Mouse (Mus musculus): ENCODE data around the gene Slc3a1. TPM values are rescaled to one million over a fixed set of nuclear protein-coding genes. Genes with fewer than 3 reads are reported as not detected.

Slc3a1 gene
- polyA plus RNA-seq, 1 experiment = 289 TPM

DNA sequence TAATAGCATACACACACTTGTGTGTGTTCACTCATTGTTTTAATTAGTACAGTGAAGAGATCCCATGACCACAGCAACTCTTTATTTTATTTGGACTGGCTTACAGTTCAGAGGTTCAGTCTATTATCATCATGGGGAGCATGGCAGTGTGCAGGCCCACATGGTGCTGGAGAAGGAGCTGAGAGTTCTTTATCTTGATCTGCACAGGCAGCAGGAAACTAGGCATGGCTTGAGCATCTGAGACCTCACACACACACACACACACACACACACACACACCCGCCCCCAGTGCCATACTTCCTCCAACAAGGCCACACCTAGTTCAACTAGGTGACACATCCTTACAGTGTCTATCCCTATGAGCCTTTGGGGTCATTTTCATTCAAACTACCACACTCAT is 30.5 kb upstream of the Slc3a1 start:
- no peak overlapping the region for H3K27ac ChIP-seq (ENCODE audit: insufficient read depth, low read depth, low read length)
- H3K4me1 ChIP-seq (ENCODE audit: control insufficient read depth, insufficient read depth, low read length) = peaks cover 5% of the 10 kb centered on the region; the same call in 1 of the 2 replicates
- no peak overlapping the region for H3K4me3 ChIP-seq (ENCODE audit: insufficient read depth, low read depth, low read length)
- TF ChIP-seq CTCF (conservative IDR thresholded peaks at IDR 0.05; ENCODE audit: insufficient read depth, insufficient read length, low read depth, low read length) = no peak
- 57% methylated on average over 1 of the region's 1 CpGs for WGBS
- H3K27me3 ChIP-seq (replicated peaks; ENCODE audit: control insufficient read depth, insufficient read depth, low read length) = no peaks in the 10 kb centered on the region
- no peak for DNase-seq
- H3K36me3 ChIP-seq (ENCODE audit: control insufficient read depth, insufficient read depth, low read length) = peaks cover 2% of the 10 kb centered on the region; the same call in 1 of the 2 replicates

- 71% methylated on average over 10 of the region's 10 CpGs for WGBS
- H3K27ac ChIP-seq (ENCODE audit: insufficient read depth, low read depth, low read length) = no peak overlapping the region
- H3K4me1 ChIP-seq (ENCODE audit: control insufficient read depth, insufficient read depth, low read length) = peaks cover 5% of the 10 kb centered on the region; the same call in 1 of the 2 replicates
- no peaks in the 10 kb centered on the region for H3K27me3 ChIP-seq (replicated peaks; ENCODE audit: control insufficient read depth, insufficient read depth, low read length)
- H3K4me3 ChIP-seq (ENCODE audit: insufficient read depth, low read depth, low read length) = no peak overlapping the region
- no peak for DNase-seq
- no peak for TF ChIP-seq CTCF (conservative IDR thresholded peaks at IDR 0.05; ENCODE audit: insufficient read depth, insufficient read length, low read depth, low read length)
- no peak for TF ChIP-seq POLR2A (IDR thresholded peaks at IDR 0.05; ENCODE audit: low read depth, low read length)
- H3K36me3 ChIP-seq (ENCODE audit: control insufficient read depth, insufficient read depth, low read length) = peaks cover 2% of the 10 kb centered on the region; the same call in 1 of the 2 replicates
Observed at GRCm38 (mm10) chr17:84999636-85000035, 28.5 kb upstream of the Slc3a1 start.

DNA sequence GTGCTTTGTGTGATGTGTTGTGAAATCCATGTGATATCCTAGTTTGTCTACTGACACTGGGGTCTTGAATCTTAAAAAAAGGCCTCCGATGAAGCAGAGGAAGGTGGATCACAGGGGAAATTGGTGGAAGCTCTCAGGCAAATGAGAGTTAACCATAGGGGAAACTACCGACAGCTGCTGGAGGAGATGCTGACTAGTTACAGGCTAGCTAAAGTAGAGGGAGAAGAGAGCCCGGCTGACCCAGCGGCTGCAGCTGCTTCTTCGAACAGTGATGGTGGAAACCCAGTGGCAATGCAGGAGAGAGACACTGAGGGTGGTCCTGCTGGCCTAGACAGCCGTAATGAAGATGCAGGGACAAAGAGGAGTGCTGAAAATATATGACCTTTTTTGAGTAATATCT is 14.7 kb upstream of the Slc3a1 start:
- DNase-seq = no peak
- Histone ChIP-seq H3K4me1 (ENCODE audit: control insufficient read depth, insufficient read depth, low read length) (no peaks in the 10 kb centered on the region), H3K27me3 (replicated peaks; ENCODE audit: control insufficient read depth, insufficient read depth, low read length) (no peaks in the 10 kb centered on the region), H3K27ac (ENCODE audit: insufficient read depth, low read depth, low read length) (no peak overlapping the region), H3K4me3 (ENCODE audit: insufficient read depth, low read depth, low read length) (no peak overlapping the region), H3K36me3 (ENCODE audit: control insufficient read depth, insufficient read depth, low read length) (peaks cover 4% of the 10 kb centered on the region; the same call in 1 of the 2 replicates)
- WGBS = 86% methylated on average over 6 of the region's 6 CpGs
- no peak for TF ChIP-seq CTCF (conservative IDR thresholded peaks at IDR 0.05; ENCODE audit: insufficient read depth, insufficient read length, low read depth, low read length)
- TF ChIP-seq POLR2A (IDR thresholded peaks at IDR 0.05; ENCODE audit: low read depth, low read length) = no peak

DNA sequence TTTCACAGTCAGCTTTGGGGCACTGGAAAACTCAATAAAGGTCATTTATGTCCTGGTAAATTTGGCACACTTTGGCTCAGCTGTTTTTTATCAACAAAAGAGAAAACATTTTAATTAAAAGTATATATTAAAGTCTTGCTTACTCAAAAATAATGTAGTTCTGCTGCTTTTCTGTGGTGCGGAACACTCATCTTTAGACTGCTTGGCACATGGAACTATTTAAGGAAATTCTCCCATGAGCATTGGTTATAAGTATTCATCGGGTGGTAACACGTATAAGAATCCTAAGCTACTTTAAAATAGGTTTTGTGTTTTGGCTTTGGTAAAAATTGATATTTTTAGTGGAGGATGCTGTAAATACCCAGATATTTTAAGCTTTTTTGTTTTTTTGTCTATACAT is 13.5 kb upstream of the Slc3a1 start:
- H3K4me3 ChIP-seq (ENCODE audit: insufficient read depth, low read depth, low read length) = no peak overlapping the region
- H3K27me3 ChIP-seq (replicated peaks; ENCODE audit: control insufficient read depth, insufficient read depth, low read length) = no peaks in the 10 kb centered on the region
- no peaks in the 10 kb centered on the region for H3K4me1 ChIP-seq (ENCODE audit: control insufficient read depth, insufficient read depth, low read length)
- DNase-seq = no peak
- H3K36me3 ChIP-seq (ENCODE audit: control insufficient read depth, insufficient read depth, low read length) = peaks cover 4% of the 10 kb centered on the region; the same call in 1 of the 2 replicates
- TF ChIP-seq POLR2A (IDR thresholded peaks at IDR 0.05; ENCODE audit: low read depth, low read length) (no peak), CTCF (conservative IDR thresholded peaks at IDR 0.05; ENCODE audit: insufficient read depth, insufficient read length, low read depth, low read length) (no peak)
- 90% methylated on average over 3 of the region's 3 CpGs for WGBS
- no peak overlapping the region for H3K27ac ChIP-seq (ENCODE audit: insufficient read depth, low read depth, low read length)

GRCm38 (mm10) chr17:85018344-85018743 is 9.8 kb upstream of the Slc3a1 start:
- TF ChIP-seq POLR2A (IDR thresholded peaks at IDR 0.05; ENCODE audit: low read depth, low read length) = no peak
- TF ChIP-seq CTCF (conservative IDR thresholded peaks at IDR 0.05; ENCODE audit: insufficient read depth, insufficient read length, low read depth, low read length) = no peak
- WGBS = 89% methylated on average over 3 of the region's 3 CpGs
- H3K27me3 ChIP-seq (replicated peaks; ENCODE audit: control insufficient read depth, insufficient read depth, low read length) = no peaks in the 10 kb centered on the region
- H3K27ac ChIP-seq (ENCODE audit: insufficient read depth, low read depth, low read length) = no peak overlapping the region
- no peak overlapping the region for H3K4me3 ChIP-seq (ENCODE audit: insufficient read depth, low read depth, low read length)
- no peaks in the 10 kb centered on the region for H3K4me1 ChIP-seq (ENCODE audit: control insufficient read depth, insufficient read depth, low read length)
- 0 out of 2 replicates have a peak, but pooled peaks cover 2% of the 10 kb centered on the region for H3K36me3 ChIP-seq (ENCODE audit: control insufficient read depth, insufficient read depth, low read length)
- DNase-seq = no peak

GRCm38 (mm10) chr17:85018794-85019193 is 9.4 kb upstream of the Slc3a1 start:
- H3K4me3 ChIP-seq (ENCODE audit: insufficient read depth, low read depth, low read length) = no peak overlapping the region
- peaks cover 2% of the 10 kb centered on the region for H3K4me1 ChIP-seq (ENCODE audit: control insufficient read depth, insufficient read depth, low read length)
- H3K36me3 ChIP-seq (ENCODE audit: control insufficient read depth, insufficient read depth, low read length) = no peaks in the 10 kb centered on the region
- no peak overlapping the region for H3K27ac ChIP-seq (ENCODE audit: insufficient read depth, low read depth, low read length)
- H3K27me3 ChIP-seq (replicated peaks; ENCODE audit: control insufficient read depth, insufficient read depth, low read length) = no peaks in the 10 kb centered on the region
- DNase-seq = no peak
- TF ChIP-seq POLR2A (IDR thresholded peaks at IDR 0.05; ENCODE audit: low read depth, low read length) (no peak), CTCF (conservative IDR thresholded peaks at IDR 0.05; ENCODE audit: insufficient read depth, insufficient read length, low read depth, low read length) (no peak)
- WGBS = 64% methylated on average over 5 of the region's 5 CpGs

GRCm38 (mm10) chr17:85020343-85020742 is 7.8 kb upstream of the Slc3a1 start:
- no peak for DNase-seq
- Histone ChIP-seq H3K27me3 (replicated peaks; ENCODE audit: control insufficient read depth, insufficient read depth, low read length) (no peaks in the 10 kb centered on the region), H3K36me3 (ENCODE audit: control insufficient read depth, insufficient read depth, low read length) (no peaks in the 10 kb centered on the region), H3K4me1 (ENCODE audit: control insufficient read depth, insufficient read depth, low read length) (peaks cover 9% of the 10 kb centered on the region), H3K27ac (ENCODE audit: insufficient read depth, low read depth, low read length) (no peak overlapping the region), H3K4me3 (ENCODE audit: insufficient read depth, low read depth, low read length) (no peak overlapping the region)
- TF ChIP-seq CTCF (conservative IDR thresholded peaks at IDR 0.05; ENCODE audit: insufficient read depth, insufficient read length, low read depth, low read length) = no peak
- no peak for TF ChIP-seq POLR2A (IDR thresholded peaks at IDR 0.05; ENCODE audit: low read depth, low read length)
- WGBS = 71% methylated on average over 3 of the region's 3 CpGs

All from kidney, adult 2 months (tissue).